Mouse (Mus musculus) layer of hippocampus, adult 11-12 months (tissue): ENCODE results near the gene Adam23.

Experiments
- DNase-seq: peaks from one replicate; pipeline ENCODE4 v3.0.0; 2022; ENCODE audit warnings: low spot score

The Adam23 gene

GRCm38 (mm10) chr1:63445656-63446046 is at the start of gene Adam23:
Gene Adam23 (plus strand): TSS chr1:63445891.
- DNase-seq = peak; percentile 86

- no peak for DNase-seq
Measured at GRCm38 (mm10) chr1:63401130-63401529, 44.6 kb upstream of the Adam23 start.

GRCm38 (mm10) chr1:63403601-63404000 is 42.1 kb upstream of the Adam23 start:
- DNase-seq = peak; percentile 32

GRCm38 (mm10) chr1:63408344-63408743 is 37.3 kb upstream of the Adam23 start:
- DNase-seq = no peak

GRCm38 (mm10) chr1:63418491-63418890 is 27.2 kb upstream of the Adam23 start:
- DNase-seq = no peak

- DNase-seq = no peak
Measured at GRCm38 (mm10) chr1:63430668-63431067, 15.0 kb upstream of the Adam23 start.

- DNase-seq = no peak
Measured at GRCm38 (mm10) chr1:63431166-63431565, 14.5 kb upstream of the Adam23 start.

GRCm38 (mm10) chr1:63431842-63432241 is 13.8 kb upstream of the Adam23 start:
- DNase-seq = no peak

GRCm38 (mm10) chr1:63434052-63434451 is 11.6 kb upstream of the Adam23 start:
- no peak for DNase-seq

GRCm38 (mm10) chr1:63437529-63437928 is 8.2 kb upstream of the Adam23 start:
- DNase-seq = no peak

GRCm38 (mm10) chr1:63442186-63442585 is 3.5 kb upstream of the Adam23 start:
- DNase-seq = no peak

GRCm38 (mm10) chr1:63442616-63443015 is 3.1 kb upstream of the Adam23 start:
- no peak for DNase-seq

GRCm38 (mm10) chr1:63445149-63445609 is 512 bp upstream of the Adam23 start:
- peak; percentile 42 for DNase-seq

GRCm38 (mm10) chr1:63446047-63446704 is 485 bp downstream of the Adam23 start:
- DNase-seq = peak; percentile 30

GRCm38 (mm10) chr1:63446721-63447120 is 1.0 kb downstream of the Adam23 start:
- DNase-seq = no peak

- DNase-seq = no peak
Measured at GRCm38 (mm10) chr1:63450091-63450490, 4.4 kb downstream of the Adam23 start.

GRCm38 (mm10) chr1:63453332-63453887 is 7.7 kb downstream of the Adam23 start:
- DNase-seq = no peak

- no peak for DNase-seq
Measured at GRCm38 (mm10) chr1:63457801-63458519, 12.3 kb downstream of the Adam23 start.

GRCm38 (mm10) chr1:63459151-63459550 is 13.5 kb downstream of the Adam23 start:
- DNase-seq = peak; percentile 35

- no peak for DNase-seq
Measured at GRCm38 (mm10) chr1:63459926-63460325, 14.2 kb downstream of the Adam23 start.

GRCm38 (mm10) chr1:63464441-63464840 is 18.8 kb downstream of the Adam23 start:
- no peak for DNase-seq

- no peak for DNase-seq
Measured at GRCm38 (mm10) chr1:63473272-63473671, 27.6 kb downstream of the Adam23 start.

GRCm38 (mm10) chr1:63473696-63474095 is 28.0 kb downstream of the Adam23 start:
- no peak for DNase-seq
